Mouse (Mus musculus): Measurements from ENCODE around the gene Slc5a3.

The Slc5a3 gene

GRCm38 (mm10) chr16:92136275-92136674, 78.2 kb downstream of the Slc5a3 start:
- POLR2A ChIA-PET: interaction anchor here in 3 of 4 experiments (0.6 to 1.0 kb wide), 3 partner anchors 10 to 22 kb away, joined by 3 to 4 read pairs (median 3); no protein-coding TSS in a partner anchor
- CTCF ChIA-PET: interaction anchor here in 3 of 4 experiments (0.6 to 1.5 kb wide), 5 partner anchors 24 to 318 kb away, joined by 3 to 10 read pairs (median 3); no protein-coding TSS in a partner anchor
